Mouse (Mus musculus) liver, postnatal 0 days (tissue): Measurements from ENCODE around the gene Msl1. TPM values are rescaled to one million over a fixed set of nuclear protein-coding genes. Genes with fewer than 3 reads are reported as not detected.

Experiments
- ATAC-seq: fragments of 200-750 bp; cut with Nextera tagmentation; 2 replicates; pipeline ENCODE4 v1.8.0; 2017; ENCODE audit warnings: mild to moderate bottlenecking, moderate library complexity
- DNase-seq: peaks from one replicate; pipeline ENCODE4 v3.0.0-alpha.2; 2016
- H3K27ac ChIP-seq: fragments of 300-500 bp; sonication (generic); 2 replicates; pipeline ENCODE4 v1.5.1; 2014; ENCODE audit warnings: antibody characterized with exemption, moderate library complexity, mild to moderate bottlenecking, low read depth
- H3K27me3 ChIP-seq: fragments of 300-500 bp; sonication (generic); 2 replicates; pipeline ENCODE4 v1.6.1; 2014; ENCODE audit warnings: low read length, control low read depth, mixed read lengths; ENCODE audit not compliant: insufficient read depth
- H3K36me3 ChIP-seq: fragments of 300-500 bp; sonication (generic); replicated peaks from 2 replicates; pipeline ENCODE4 v1.6.1; 2014; ENCODE audit warnings: mild to moderate bottlenecking, control low read depth, low read length, moderate library complexity, mixed read lengths; ENCODE audit not compliant: insufficient read depth
- H3K4me1 ChIP-seq: fragments of 300-500 bp; sonication (generic); 2 replicates; pipeline ENCODE4 v1.6.1; 2014; ENCODE audit warnings: antibody characterized with exemption, mild to moderate bottlenecking, control low read depth; ENCODE audit not compliant: insufficient read depth
- H3K4me2 ChIP-seq: fragments of 300-500 bp; sonication (generic); 2 replicates; pipeline ENCODE4 v1.6.1; 2014; ENCODE audit warnings: low read depth, mild to moderate bottlenecking, low read length, moderate library complexity, mixed read lengths
- H3K4me3 ChIP-seq: fragments of 300-500 bp; sonication (generic); 2 replicates; pipeline ENCODE4 v1.5.1; 2014; ENCODE audit warnings: low read depth, low read length
- H3K9ac ChIP-seq: fragments of 300-500 bp; sonication (generic); replicated peaks from 2 replicates; pipeline ENCODE4 v1.6.1; 2014; ENCODE audit warnings: mild to moderate bottlenecking, moderate library complexity
- H3K9me3 ChIP-seq: fragments of 300-500 bp; sonication (generic); 2 replicates; pipeline ENCODE4 v1.6.1; 2016; ENCODE audit warnings: mild to moderate bottlenecking, control low read depth, low read length, mixed read lengths
- CTCF ChIP-seq: sonication (generic); IDR thresholded peaks from 2 replicates; pipeline ENCODE4 v1.5.1; 2016; ENCODE audit warnings: antibody characterized with exemption, low read depth
- EP300 ChIP-seq: IDR thresholded peaks from 2 replicates; pipeline ENCODE4 v1.6.1; 2016; ENCODE audit warnings: antibody characterized with exemption, low read depth, mild to moderate bottlenecking
- WGBS: fragments of 180-500 bp; shearing (Covaris S2); extraction: QIAGEN DNeasy Blood & Tissue Kit; methylation state at CpG from one replicate; pipeline ENCODE4 v1.1.7; 2014; ENCODE audit not compliant: insufficient replicate concordance; 5-methylcytosine and 5-hydroxymethylcytosine counted together
- polyA plus RNA-seq: library from polyadenylated mRNA; unstranded; fragments of >200 nt; fragmentation: Nextera tagmentation; extraction: Ambion mirVana; gene quantifications from 2 replicates; pipeline ENCODE4 v1.2.1, GENCODE M21; 2015

The Msl1 gene
- polyA plus RNA-seq, 1 experiment from 2014 or later = 5.4 TPM

DNA sequence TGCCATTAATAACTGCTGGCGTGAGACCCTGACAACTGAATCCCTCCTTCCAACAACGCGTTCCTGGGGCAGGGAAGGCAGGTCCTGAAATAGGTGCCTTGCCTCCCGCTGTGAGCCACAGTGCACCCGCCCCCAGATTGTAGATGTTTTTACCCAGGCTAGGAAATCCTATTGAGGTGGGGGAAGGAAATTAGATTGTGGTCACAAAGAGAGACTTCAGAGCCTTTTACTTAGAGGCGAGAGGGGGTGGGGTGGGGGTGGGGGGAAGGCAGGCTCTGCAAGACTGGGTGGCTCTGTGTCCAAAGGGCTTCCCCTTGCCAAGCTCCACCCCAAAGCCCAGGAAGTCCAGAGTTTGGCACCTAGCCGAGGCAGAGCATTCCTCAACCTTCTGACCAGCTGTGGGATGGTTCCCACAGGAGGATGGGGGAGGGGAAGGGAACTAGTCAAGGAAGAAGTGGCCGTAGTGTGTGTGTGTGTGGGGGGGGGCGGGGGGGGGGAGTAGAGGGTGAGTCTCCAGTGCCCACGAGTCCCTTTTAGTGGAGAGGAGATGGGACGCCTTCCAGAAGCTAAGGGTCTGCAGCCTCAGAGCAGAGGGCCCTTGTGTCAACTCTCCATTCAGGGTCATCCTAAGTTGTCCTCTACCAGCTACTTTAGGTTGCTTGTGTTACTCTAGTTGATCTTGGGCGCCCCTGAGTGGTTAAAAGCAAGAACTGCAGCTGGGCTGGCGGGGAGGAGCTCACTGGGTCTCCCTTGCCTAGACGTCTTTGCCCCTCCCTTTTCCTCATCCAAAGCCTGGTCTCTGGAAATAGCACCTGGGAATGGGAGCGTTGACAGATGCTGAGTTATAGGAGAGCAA is 8.7 kb upstream of the Msl1 start:
- peak; percentile 70 for ATAC-seq
- Histone ChIP-seq H3K4me2 (peak overlapping the region; percentile 65), H3K9ac (peak overlapping the region; percentile 46), H3K4me1 (peaks cover 60% of the 10 kb centered on the region), H3K27ac (peak overlapping the region; percentile 91), H3K36me3 (no peaks in the 10 kb centered on the region), H3K27me3 (no peaks in the 10 kb centered on the region), H3K9me3 (no peaks in the 10 kb centered on the region), H3K4me3 (0 out of 2 replicates have a peak overlapping the region, but pooled peaks have one; percentile 14)
- TF ChIP-seq EP300 (no peak; the same call in 1 of the 2 replicates), CTCF (peak; percentile 94)
- peak; percentile 91 for DNase-seq
- WGBS = 1% methylated on average over 11 of the region's 15 CpGs

DNA sequence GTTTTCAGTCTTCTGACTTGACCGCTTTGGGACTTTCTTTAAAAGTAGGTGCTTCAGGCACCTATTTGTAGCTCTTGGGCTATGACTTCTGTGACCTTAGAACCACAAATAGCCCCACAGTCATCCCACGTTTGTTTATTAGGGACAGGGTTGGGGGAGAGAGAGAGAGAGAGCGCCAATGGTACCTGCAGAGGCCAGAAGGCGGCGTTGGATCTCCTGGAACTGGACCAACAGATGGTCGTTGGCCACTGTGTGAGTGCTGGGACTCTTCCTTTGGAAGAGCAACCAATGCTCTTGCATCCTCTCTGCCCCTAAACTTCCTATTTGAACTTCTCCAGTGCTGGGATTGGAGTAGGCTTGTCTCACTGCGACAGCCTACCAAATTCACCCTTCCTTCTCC is 8.1 kb upstream of the Msl1 start:
- no peaks in the 10 kb centered on the region for H3K9me3 ChIP-seq
- no peaks in the 10 kb centered on the region for H3K27me3 ChIP-seq
- ATAC-seq (no peak), DNase-seq (no peak)
- H3K4me2 ChIP-seq = no peak overlapping the region; the same call in 1 of the 2 replicates
- WGBS = 32% methylated on average over 7 of the region's 7 CpGs
- H3K27ac ChIP-seq = peak overlapping the region; percentile 91; the same call in 1 of the 2 replicates
- TF ChIP-seq EP300 = no peak
- no peak for TF ChIP-seq CTCF
- H3K4me1 ChIP-seq = peaks cover 54% of the 10 kb centered on the region
- no peak overlapping the region for H3K9ac ChIP-seq
- no peaks in the 10 kb centered on the region for H3K36me3 ChIP-seq
- H3K4me3 ChIP-seq = no peak overlapping the region

DNA sequence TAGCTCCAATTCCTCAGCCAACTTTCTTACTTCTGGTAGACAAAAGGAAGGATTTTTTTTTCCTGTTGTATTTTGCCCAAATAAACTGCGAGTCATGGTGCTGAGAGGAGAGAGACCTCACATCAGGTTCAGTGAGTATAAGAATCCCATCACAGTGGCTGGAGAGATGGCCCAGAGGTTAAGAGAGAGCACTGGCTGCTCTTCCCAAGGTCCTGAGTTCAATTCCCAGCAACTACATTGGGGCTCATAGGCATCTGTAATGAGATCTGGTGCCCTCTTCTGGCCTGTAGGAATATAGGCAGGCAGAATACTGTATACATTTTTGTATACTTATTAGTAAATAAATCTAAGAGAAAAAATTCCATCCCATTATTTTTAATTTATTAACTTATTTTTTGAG is 7.6 kb upstream of the Msl1 start:
- TF ChIP-seq CTCF (peak; percentile 67), EP300 (no peak)
- Histone ChIP-seq H3K9me3 (no peaks in the 10 kb centered on the region), H3K4me3 (no peak overlapping the region), H3K9ac (no peak overlapping the region), H3K27ac (no peak overlapping the region), H3K36me3 (no peaks in the 10 kb centered on the region), H3K4me1 (peaks cover 50% of the 10 kb centered on the region), H3K4me2 (no peak overlapping the region), H3K27me3 (no peaks in the 10 kb centered on the region)
- 88% methylated on average over 1 of the region's 1 CpGs for WGBS
- no peak for DNase-seq
- no peak for ATAC-seq

DNA sequence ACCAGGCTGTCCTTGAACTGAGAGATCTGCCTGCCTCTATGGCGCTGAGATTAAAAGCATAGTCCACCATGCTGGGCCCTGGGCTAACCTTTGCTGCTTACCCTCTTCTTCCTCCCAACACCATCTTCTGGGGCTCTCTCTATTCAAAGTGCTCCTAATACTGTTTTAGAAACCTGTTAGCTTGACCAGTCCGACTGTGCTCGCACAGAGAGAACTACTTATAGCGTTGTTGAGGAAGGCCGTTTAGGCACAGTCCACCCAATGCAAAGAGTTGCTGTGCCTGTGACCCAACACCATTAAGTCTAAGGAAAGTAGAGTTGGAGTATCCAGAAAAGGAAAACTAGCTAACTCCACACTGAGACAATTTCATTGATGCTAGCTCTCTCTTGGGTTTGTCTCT is 7.2 kb upstream of the Msl1 start:
- Histone ChIP-seq H3K4me2 (peak overlapping the region; percentile 93), H3K36me3 (no peaks in the 10 kb centered on the region), H3K4me3 (no peak overlapping the region), H3K27me3 (no peaks in the 10 kb centered on the region), H3K9me3 (no peaks in the 10 kb centered on the region), H3K4me1 (peaks cover 46% of the 10 kb centered on the region), H3K9ac (peak overlapping the region; percentile 53; the same call in 1 of the 2 replicates), H3K27ac (peak overlapping the region; percentile 87)
- ATAC-seq (no peak), DNase-seq (no peak)
- no peak for TF ChIP-seq CTCF
- TF ChIP-seq EP300 = no peak
- 91% methylated on average over 5 of the region's 5 CpGs for WGBS

DNA sequence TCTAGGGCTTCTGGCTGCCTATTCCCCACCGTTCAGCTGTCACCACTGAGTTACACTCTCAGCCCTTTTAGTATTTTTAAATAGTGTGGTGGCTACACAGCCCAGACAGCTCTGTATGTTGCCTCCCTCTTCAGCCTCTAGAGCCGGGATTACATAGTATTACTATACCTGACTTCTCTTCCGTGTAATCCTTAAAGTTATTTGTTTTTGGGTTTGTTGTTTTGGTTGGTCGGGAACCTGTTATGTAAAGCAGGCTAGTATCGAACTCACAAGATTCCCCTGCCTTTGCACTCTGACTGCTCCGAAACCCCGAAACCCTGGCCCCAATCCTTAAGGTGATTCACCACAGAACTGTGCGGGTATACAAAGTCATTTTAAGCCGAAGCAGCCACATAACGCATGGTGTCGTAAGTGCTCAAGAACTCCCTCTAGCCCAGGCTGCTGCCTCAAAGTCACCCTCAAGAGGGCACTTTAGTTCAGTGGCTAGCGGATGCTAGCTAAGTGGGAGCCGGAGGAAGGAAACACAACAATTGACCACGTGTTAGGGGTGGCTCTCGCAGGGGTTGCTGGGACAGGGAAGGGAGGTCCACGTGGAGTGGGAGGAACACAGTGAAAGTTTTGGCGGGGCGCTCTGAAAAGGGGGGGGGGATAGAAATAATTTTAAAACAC is 6.6 kb upstream of the Msl1 start:
- H3K4me1 ChIP-seq = peaks cover 45% of the 10 kb centered on the region

DNA sequence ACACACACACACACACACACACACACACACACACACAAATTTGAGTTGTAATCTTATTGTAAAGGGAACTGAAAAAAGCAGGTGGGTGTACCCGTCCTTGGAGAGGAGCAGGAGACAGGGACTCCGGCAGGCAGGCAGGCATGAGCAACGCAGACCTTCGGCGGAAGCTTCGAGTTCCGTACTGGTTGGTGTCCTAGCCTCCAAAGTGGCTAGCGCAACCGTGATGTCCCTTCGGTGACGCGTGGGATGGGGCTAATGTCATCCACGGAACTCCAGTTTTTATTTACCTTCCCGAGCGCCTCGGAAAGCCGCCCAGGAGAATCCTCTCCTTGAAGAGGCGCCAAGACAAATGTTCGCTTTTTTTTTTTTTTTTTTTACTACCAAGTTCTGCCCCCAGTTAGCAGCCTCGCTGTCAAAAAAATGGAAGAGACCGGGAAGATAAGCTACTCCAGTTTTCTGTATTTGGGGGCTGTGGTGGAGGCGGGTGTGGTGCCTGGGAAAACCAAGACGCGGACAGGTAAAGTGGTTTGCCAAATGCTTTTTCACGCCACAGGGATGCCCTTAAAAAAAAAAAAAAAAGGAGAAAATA is 6.0 kb upstream of the Msl1 start:
- Histone ChIP-seq H3K4me1 (peaks cover 45% of the 10 kb centered on the region), H3K27me3 (no peaks in the 10 kb centered on the region), H3K4me2 (peak overlapping the region; percentile 93), H3K27ac (peak overlapping the region; percentile 87), H3K9me3 (no peaks in the 10 kb centered on the region), H3K9ac (peak overlapping the region; percentile 59), H3K36me3 (no peaks in the 10 kb centered on the region), H3K4me3 (peak overlapping the region; percentile 56)
- ATAC-seq (peak; percentile 24), DNase-seq (no peak)
- no peak for TF ChIP-seq EP300
- no peak for TF ChIP-seq CTCF
- WGBS = 1% methylated on average over 25 of the region's 25 CpGs

More for the DNA sequence above, 6.6 kb upstream of the Msl1 start:
- TF ChIP-seq CTCF = peak; percentile 88
- TF ChIP-seq EP300 = no peak; the same call in 1 of the 2 replicates
- DNase-seq (peak; percentile 85), ATAC-seq (peak; percentile 76)
- Histone ChIP-seq H3K4me2 (peak overlapping the region; percentile 93), H3K4me3 (peak overlapping the region; percentile 56), H3K36me3 (no peaks in the 10 kb centered on the region), H3K9me3 (no peaks in the 10 kb centered on the region), H3K27ac (peak overlapping the region; percentile 87), H3K9ac (peak overlapping the region; percentile 59; the same call in 1 of the 2 replicates), H3K27me3 (no peaks in the 10 kb centered on the region)
- WGBS = 7% methylated on average over 18 of the region's 18 CpGs
